Mouse (Mus musculus) adrenal gland (tissue): ENCODE data around the gene Parp11.

Source experiments
- intact Hi-C: fragments of 180-260 bp; cut with DNase I; formaldehyde crosslinking; loops from one replicate; pipeline ENCODE4 v1.15.1; 2025

Parp11 gene

DNA sequence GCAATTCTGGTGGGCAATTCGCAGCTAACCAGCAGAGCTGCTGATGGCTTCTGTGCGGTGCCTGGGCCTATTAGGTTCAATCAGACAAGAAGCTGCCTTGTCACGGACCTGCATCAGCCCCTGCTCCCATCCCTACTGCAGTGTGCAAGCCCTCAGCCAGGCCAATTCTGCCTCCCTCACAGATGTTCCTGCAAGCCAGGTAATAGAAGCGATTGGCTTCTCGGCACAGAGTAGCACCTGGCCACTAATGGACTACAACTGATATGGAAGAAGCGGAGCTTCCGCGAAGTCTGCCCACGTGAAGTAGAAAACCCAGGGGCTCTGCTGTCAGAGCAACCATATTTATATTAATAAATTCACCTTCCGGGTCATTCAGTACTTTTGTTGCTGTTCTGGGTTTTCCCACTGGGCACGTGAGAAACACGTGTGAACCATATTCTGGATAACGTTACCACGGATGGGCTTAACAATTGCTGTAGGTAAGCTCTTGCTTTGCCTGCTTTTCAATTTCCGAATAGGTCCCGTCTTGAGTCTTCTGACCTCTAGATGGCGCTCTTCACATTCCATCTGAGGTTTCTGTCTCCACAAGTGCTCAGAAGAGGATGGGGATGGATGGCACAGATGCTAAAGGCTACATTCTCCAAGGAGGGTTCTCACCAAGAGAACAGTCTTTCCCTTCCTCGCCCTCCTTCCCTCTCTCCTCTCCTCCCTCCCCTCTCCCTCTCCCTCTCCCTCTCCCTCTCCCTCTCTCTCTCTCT is 95.2 kb downstream of the Parp11 start:
- intact Hi-C loops: loop anchor here (2.0 to 10.0 kb wide), 4 partner anchors 39 to 403 kb away; no protein-coding TSS in a partner anchor
